Mouse (Mus musculus) right cerebral cortex, postnatal 14 days (tissue): ENCODE measurements at regions not wholly inside any gene's neighbourhood (a gene's known extent, or its start where the extent isn't known, plus 50 kb on each side); places are given as distances from the start of the nearest gene placed in this dataset.

Source experiments
- DNase-seq: peaks from one replicate; pipeline ENCODE4 v3.0.0; 2022

- DNase-seq = no peak
These were observed 70.8 kb downstream of the Sall1 start for GRCm38 (mm10) chr8:88972993-88973690.

- no peak for DNase-seq
These were observed 85.1 kb downstream of the Sall1 start for GRCm38 (mm10) chr8:88958843-88959242.

GRCm38 (mm10) chr8:88953178-88953577 is 90.8 kb downstream of the Sall1 start:
- DNase-seq = no peak

- no peak for DNase-seq
These were observed 92.2 kb downstream of the Sall1 start for GRCm38 (mm10) chr8:88951829-88952155.

- no peak for DNase-seq
These were observed 92.7 kb downstream of the Sall1 start for GRCm38 (mm10) chr8:88951145-88951828.

GRCm38 (mm10) chr8:88949975-88950374 is 94.0 kb downstream of the Sall1 start:
- DNase-seq = no peak

GRCm38 (mm10) chr8:88948981-88949380 is 95.0 kb downstream of the Sall1 start:
- no peak for DNase-seq

GRCm38 (mm10) chr8:88948328-88948727 is 95.6 kb downstream of the Sall1 start:
- no peak for DNase-seq

- DNase-seq = no peak
These were observed 96.6 kb downstream of the Sall1 start for GRCm38 (mm10) chr8:88947384-88947783.

GRCm38 (mm10) chr8:88945656-88946055 is 98.3 kb downstream of the Sall1 start:
- DNase-seq = no peak

GRCm38 (mm10) chr8:88944038-88944437 is 99.9 kb downstream of the Sall1 start:
- no peak for DNase-seq

GRCm38 (mm10) chr8:88939071-88939746 is 104.8 kb downstream of the Sall1 start:
- DNase-seq = no peak

- no peak for DNase-seq
These were observed 109.3 kb downstream of the Sall1 start for GRCm38 (mm10) chr8:88934708-88935107.

GRCm38 (mm10) chr8:88931050-88931449 is 112.9 kb downstream of the Sall1 start:
- no peak for DNase-seq

- DNase-seq = no peak
These were observed 113.6 kb downstream of the Sall1 start for GRCm38 (mm10) chr8:88930370-88930769.

- DNase-seq = no peak
These were observed 115.1 kb downstream of the Sall1 start for GRCm38 (mm10) chr8:88928675-88929377.

- no peak for DNase-seq
These were observed 121.1 kb downstream of the Sall1 start for GRCm38 (mm10) chr8:88922840-88923239.

GRCm38 (mm10) chr8:88921967-88922366 is 122.0 kb downstream of the Sall1 start:
- DNase-seq = no peak

GRCm38 (mm10) chr8:88919282-88919681 is 124.7 kb downstream of the Sall1 start:
- no peak for DNase-seq

GRCm38 (mm10) chr8:88916064-88916463 is 127.9 kb downstream of the Sall1 start:
- no peak for DNase-seq

- no peak for DNase-seq
These were observed 129.3 kb downstream of the Sall1 start for GRCm38 (mm10) chr8:88914657-88915056.

GRCm38 (mm10) chr8:88914190-88914589 is 129.8 kb downstream of the Sall1 start:
- no peak for DNase-seq

GRCm38 (mm10) chr8:88906244-88906643 is 137.7 kb downstream of the Sall1 start:
- DNase-seq = no peak

GRCm38 (mm10) chr8:88903094-88903493 is 140.9 kb downstream of the Sall1 start:
- no peak for DNase-seq
